Mouse (Mus musculus) frontal cortex, postnatal 10 days (tissue): ENCODE data around the gene Mrpl51.

Experiments
- DNase-seq, 2 experiments: peaks; one replicate each; pipeline ENCODE4 v3.0.0; 2022; ENCODE audit warnings: low spot score in 2 of 2, mixed read lengths in 1 of 2

Mrpl51 gene

GRCm38 (mm10) chr6:125192016-125192714, 564 bp downstream of the Mrpl51 start:
- peak; percentile 84 to 89 for DNase-seq

- no peak for DNase-seq
These were observed 1.2 kb downstream of the Mrpl51 start for GRCm38 (mm10) chr6:125192841-125193240.

GRCm38 (mm10) chr6:125193390-125193789, 1.8 kb downstream of the Mrpl51 start:
- DNase-seq = no peak

- DNase-seq = no peak
These were observed 4.0 kb downstream of the Mrpl51 start for GRCm38 (mm10) chr6:125195541-125196075.

- no peak for DNase-seq
These were observed 4.7 kb downstream of the Mrpl51 start for GRCm38 (mm10) chr6:125196301-125196700.

- no peak for DNase-seq
These were observed 5.6 kb downstream of the Mrpl51 start for GRCm38 (mm10) chr6:125197166-125197565.

- DNase-seq = no peak
These were observed 18.8 kb downstream of the Mrpl51 start for GRCm38 (mm10) chr6:125210436-125210835.

- no peak for DNase-seq
These were observed 21.0 kb downstream of the Mrpl51 start for GRCm38 (mm10) chr6:125212621-125213020.

GRCm38 (mm10) chr6:125213129-125213528, 21.5 kb downstream of the Mrpl51 start:
- DNase-seq = no peak

GRCm38 (mm10) chr6:125213715-125214114, 22.1 kb downstream of the Mrpl51 start:
- no peak for DNase-seq

- DNase-seq = peak; percentile 90 to 93
These were observed 23.8 kb downstream of the Mrpl51 start, which contains the start of gene Vamp1 for GRCm38 (mm10) chr6:125215148-125215954. Gene Vamp1 (plus strand): TSS chr6:125215551.

- DNase-seq = no peak
These were observed 25.3 kb downstream of the Mrpl51 start for GRCm38 (mm10) chr6:125216898-125217297.

GRCm38 (mm10) chr6:125217899-125218298, 26.3 kb downstream of the Mrpl51 start:
- no peak for DNase-seq

GRCm38 (mm10) chr6:125218963-125219362, 27.4 kb downstream of the Mrpl51 start:
- DNase-seq = peak in 1 of 2 experiments; percentile 57

- DNase-seq = no peak
These were observed 29.6 kb downstream of the Mrpl51 start for GRCm38 (mm10) chr6:125221115-125221745.

- DNase-seq = no peak
These were observed 30.5 kb downstream of the Mrpl51 start for GRCm38 (mm10) chr6:125222146-125222545.

- no peak for DNase-seq
These were observed 31.0 kb downstream of the Mrpl51 start for GRCm38 (mm10) chr6:125222577-125222976.

- DNase-seq = no peak
These were observed 34.0 kb downstream of the Mrpl51 start for GRCm38 (mm10) chr6:125225518-125226115.

GRCm38 (mm10) chr6:125230571-125230970, 39.0 kb downstream of the Mrpl51 start:
- no peak for DNase-seq

GRCm38 (mm10) chr6:125231117-125232044, 39.8 kb downstream of the Mrpl51 start, which contains the start of gene Tapbpl:
Gene Tapbpl (minus strand): TSS chr6:125231860.
- peak in 1 of 2 experiments; percentile 37 for DNase-seq
